Mouse (Mus musculus) MEL (cell line): ENCODE measurements around the gene Zmiz1. TPM values are rescaled to one million over a fixed set of nuclear protein-coding genes. Genes with fewer than 3 reads are reported as not detected.
A peak's percentile ranks its signal among the peaks of the same experiment; 100 is the strongest.

Source experiments
- DNase-seq: peaks from one replicate; pipeline ENCODE4 v3.0.0; 2011; ENCODE audit warnings: low read depth, low spot score
- H3K27ac ChIP-seq: 2 replicates; pipeline ENCODE4 v1.5.1; 2012; ENCODE audit warnings: low read depth, mild to moderate bottlenecking, control low read depth, low read length, moderate library complexity; ENCODE audit not compliant: control insufficient read depth
- H3K27me3 ChIP-seq, 2 experiments: fragments of 150-350 bp in 1 of 2; sonication (generic) in 1 of 2; 2 replicates each; pipeline ENCODE4 v1.6.1; 2012; ENCODE audit warnings: low read length in 2 of 2, mild to moderate bottlenecking in 2 of 2, improper control_type of control experiment in 1 of 2, moderate library complexity in 1 of 2; ENCODE audit not compliant: insufficient read depth in 2 of 2, control insufficient read depth in 1 of 2
- H3K36me3 ChIP-seq, 2 experiments: 2 replicates each; pipeline ENCODE4 v1.6.1; 2012 to 2014; ENCODE audit warnings: low read length in 2 of 2, improper control_type of control experiment in 1 of 2, inconsistent platforms in 1 of 2, mild to moderate bottlenecking in 1 of 2; ENCODE audit not compliant: insufficient read depth in 2 of 2, control insufficient read depth in 1 of 2
- H3K4me1 ChIP-seq, 2 experiments: fragments of 150-350 bp in 1 of 2; sonication (generic) in 1 of 2; 2 replicates each; pipeline ENCODE4 v1.6.1; 2012; ENCODE audit warnings: low read length in 2 of 2, improper control_type of control experiment in 1 of 2, mild to moderate bottlenecking in 1 of 2; ENCODE audit not compliant: insufficient read depth in 2 of 2, control insufficient read depth in 1 of 2
- H3K4me3 ChIP-seq, 2 experiments: fragments of 150-350 bp in 1 of 2; sonication (generic) in 1 of 2; 2 replicates each; pipeline ENCODE4 v1.5.1; 2012; ENCODE audit warnings: low read depth in 2 of 2, low read length in 2 of 2, mild to moderate bottlenecking in 2 of 2, moderate library complexity in 2 of 2, control low read depth in 1 of 2, improper control_type of control experiment in 1 of 2; ENCODE audit not compliant: control insufficient read depth in 1 of 2, insufficient read depth in 1 of 2
- H3K79me2 ChIP-seq: 2 replicates; pipeline ENCODE4 v1.6.1; 2012; ENCODE audit warnings: mild to moderate bottlenecking, low read length, moderate library complexity; ENCODE audit not compliant: control insufficient read depth, poor library complexity, insufficient read depth
- H3K9ac ChIP-seq: 2 replicates; pipeline ENCODE4 v1.6.1; 2012; ENCODE audit warnings: low read depth, mild to moderate bottlenecking, control low read depth, low read length, moderate library complexity; ENCODE audit not compliant: control insufficient read depth, poor library complexity, severe bottlenecking
- H3K9me3 ChIP-seq: fragments of 150-350 bp; sonication (generic); replicated peaks from 2 replicates; pipeline ENCODE4 v1.6.1; 2012; ENCODE audit warnings: mild to moderate bottlenecking, low read length, improper control_type of control experiment, moderate library complexity; ENCODE audit not compliant: insufficient read depth
- CHD2 ChIP-seq: IDR thresholded peaks from 2 replicates; pipeline ENCODE4 v1.6.1; 2011; ENCODE audit warnings: low read length, improper control_type of control experiment
- CTCF ChIP-seq, 3 experiments: IDR thresholded peaks in 2 of 3; conservative IDR thresholded peaks in 1 of 3; 2 replicates each; pipeline ENCODE4 v1.5.1; 2011 to 2012; ENCODE audit warnings: low read length in 3 of 3, low read depth in 2 of 3, mild to moderate bottlenecking in 2 of 3, improper control_type of control experiment in 1 of 3, inconsistent platforms in 1 of 3, mixed read lengths in 1 of 3, moderate library complexity in 1 of 3; ENCODE audit not compliant: control insufficient read depth in 1 of 3, insufficient read depth in 1 of 3, poor library complexity in 1 of 3, severe bottlenecking in 1 of 3
- ETS1 ChIP-seq: IDR thresholded peaks from 2 replicates; pipeline ENCODE4 v1.6.1; 2012; ENCODE audit warnings: low read depth, mild to moderate bottlenecking, inconsistent platforms, low read length, improper control_type of control experiment, moderate library complexity
- JUND ChIP-seq: IDR thresholded peaks from 2 replicates; pipeline ENCODE4 v1.6.1; 2011; ENCODE audit warnings: low read depth, mild to moderate bottlenecking, improper control_type of control experiment, low read length
- MAX ChIP-seq: IDR thresholded peaks from 2 replicates; pipeline ENCODE4 v1.6.1; 2011; ENCODE audit warnings: low read length, improper control_type of control experiment
- MAZ ChIP-seq: IDR thresholded peaks from 2 replicates; pipeline ENCODE4 v1.6.1; 2012; ENCODE audit warnings: low read depth, mild to moderate bottlenecking, inconsistent platforms, low read length, improper control_type of control experiment
- MEF2A ChIP-seq: IDR thresholded peaks from 2 replicates; pipeline ENCODE4 v1.6.1; 2014; ENCODE audit warnings: low read depth, mild to moderate bottlenecking, inconsistent platforms, low read length, improper control_type of control experiment; ENCODE audit not compliant: poor library complexity, insufficient replicate concordance, severe bottlenecking; ENCODE audit errors: extremely low read depth
- MXI1 ChIP-seq: IDR thresholded peaks from 2 replicates; pipeline ENCODE4 v1.6.1; 2011; ENCODE audit warnings: mild to moderate bottlenecking, low read depth, low read length, improper control_type of control experiment
- MYC ChIP-seq: IDR thresholded peaks from 2 replicates; pipeline ENCODE4 v1.6.1; 2011; ENCODE audit warnings: low read depth, mild to moderate bottlenecking, low read length, improper control_type of control experiment, moderate library complexity
- NELFE ChIP-seq: IDR thresholded peaks from 2 replicates; pipeline ENCODE4 v1.6.1; 2011; ENCODE audit warnings: low read depth, low read length, improper control_type of control experiment
- NRF1 ChIP-seq: IDR thresholded peaks from 2 replicates; pipeline ENCODE4 v1.6.1; 2014; ENCODE audit warnings: low read depth, mild to moderate bottlenecking, inconsistent platforms, low read length, improper control_type of control experiment, moderate library complexity; ENCODE audit not compliant: poor library complexity, insufficient read depth, severe bottlenecking
- POLR2AphosphoS5 ChIP-seq: IDR thresholded peaks from 2 replicates; pipeline ENCODE4 v1.6.1; 2012; ENCODE audit warnings: low read depth, borderline replicate concordance, mild to moderate bottlenecking, inconsistent platforms, low read length, moderate library complexity, mixed read lengths
- RAD21 ChIP-seq: IDR thresholded peaks from 2 replicates; pipeline ENCODE4 v1.6.1; 2011; ENCODE audit warnings: mild to moderate bottlenecking, low read depth, low read length, improper control_type of control experiment
- RCOR1 ChIP-seq: IDR thresholded peaks from 2 replicates; pipeline ENCODE4 v1.6.1; 2012; ENCODE audit warnings: low read depth, mild to moderate bottlenecking, inconsistent platforms, low read length, improper control_type of control experiment
- SMC3 ChIP-seq: IDR thresholded peaks from 2 replicates; pipeline ENCODE4 v1.6.1; 2011; ENCODE audit warnings: low read depth, low read length, improper control_type of control experiment
- TBP ChIP-seq: IDR thresholded peaks from 2 replicates; pipeline ENCODE4 v1.8.0; 2011; ENCODE audit warnings: low read depth, low read length, improper control_type of control experiment
- UBTF ChIP-seq: IDR thresholded peaks from 2 replicates; pipeline ENCODE4 v1.6.1; 2012; ENCODE audit warnings: low read depth, mild to moderate bottlenecking, inconsistent platforms, low read length, improper control_type of control experiment, moderate library complexity, borderline replicate concordance; ENCODE audit not compliant: insufficient read depth
- USF1 ChIP-seq: IDR thresholded peaks from 2 replicates; pipeline ENCODE4 v1.6.1; 2014; ENCODE audit warnings: low read depth, mild to moderate bottlenecking, inconsistent platforms, low read length, improper control_type of control experiment, moderate library complexity
- ZMIZ1 ChIP-seq: IDR thresholded peaks from 2 replicates; pipeline ENCODE4 v1.6.1; 2012; ENCODE audit warnings: low read depth, mild to moderate bottlenecking, inconsistent platforms, low read length, improper control_type of control experiment, moderate library complexity
- polyA plus RNA-seq, 2 experiments: library from polyadenylated mRNA; stranded (reverse) in 1 of 2; unstranded in 1 of 2; fragments of >175 nt in 1 of 2; fragments of >200 nt in 1 of 2; gene quantifications; 2 replicates each; pipeline versions ENCODE4 v1.2.1 to v1.2.4; 2012; ENCODE audit warnings: low replicate concordance in 2 of 2, low read depth in 1 of 2; ENCODE audit not compliant: insufficient read length in 2 of 2, insufficient read depth in 1 of 2, missing spikeins in 1 of 2
- total RNA-seq: library from RNA; depleted of rRNA; stranded (reverse); fragments of 300-350 nt; gene quantifications from 2 replicates; pipeline ENCODE4 v1.2.3, GENCODE M21; 2012

Zmiz1 gene
- total and polyA plus RNA-seq, 3 experiments, result 2.7 to 19.9 TPM; not detected in 1

DNA sequence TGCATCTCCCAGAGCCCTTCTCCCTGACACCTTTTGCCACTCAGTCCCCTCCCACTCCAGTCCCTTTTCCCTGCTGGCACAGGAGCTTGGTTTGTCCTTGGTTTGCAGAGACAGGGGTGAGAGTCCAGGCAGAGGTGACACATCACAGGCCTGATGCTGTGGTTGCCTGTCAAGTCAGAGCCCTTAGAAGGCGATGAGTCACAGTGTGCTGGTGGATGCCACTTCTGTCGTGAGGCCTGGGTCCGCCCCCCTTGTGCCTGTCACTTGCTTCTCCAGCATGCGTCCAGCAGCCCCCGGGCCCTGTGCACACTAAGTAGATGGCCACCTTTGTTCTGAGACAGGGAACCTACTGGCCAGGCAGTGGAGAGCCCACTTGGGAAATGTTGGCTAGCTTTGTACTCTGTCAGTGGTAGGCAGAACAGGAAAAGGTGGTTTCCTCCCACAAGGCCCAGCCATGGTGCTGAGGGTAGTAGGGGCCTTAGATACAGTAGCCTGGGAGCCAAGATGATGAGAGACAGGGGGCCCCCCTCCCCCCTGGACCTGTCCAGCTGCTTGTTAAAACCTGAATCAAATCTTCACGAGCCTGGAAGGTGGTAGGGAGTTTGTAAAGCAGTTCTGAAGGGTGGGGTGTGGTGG lies 181.6 kb downstream of the Zmiz1 start:
- no peak overlapping the region for H3K27ac ChIP-seq
- H3K9me3 ChIP-seq, result no peaks in the 10 kb centered on the region
- no peaks in the 10 kb centered on the region for H3K36me3 ChIP-seq
- DNase-seq, result peak; percentile 9
- TF ChIP-seq CHD2, result no peak
- no peak for TF ChIP-seq CTCF (IDR thresholded peaks at IDR 0.05 in 2 of 3, conservative IDR thresholded peaks at IDR 0.05 in 1 of 3; ENCODE audit: control insufficient read depth in 1 of 3, insufficient read depth in 1 of 3, low read depth in 2 of 3, low read length in 3 of 3, poor library complexity in 1 of 3, severe bottlenecking in 1 of 3)
- TF ChIP-seq MAX, result no peak
- TF ChIP-seq SMC3, result no peak
- TF ChIP-seq RCOR1, result no peak
- TF ChIP-seq MXI1, result no peak
- TF ChIP-seq ETS1, result no peak
- TF ChIP-seq RAD21, result no peak
- TF ChIP-seq, all 39 proteins: peak for 0
- Histone ChIP-seq H3K27me3 (no peaks in the 10 kb centered on the region), H3K79me2 (no peaks in the 10 kb centered on the region), H3K4me1 (no peaks in the 10 kb centered on the region), H3K9ac (no peak overlapping the region), H3K4me3 (no peak overlapping the region)

DNA sequence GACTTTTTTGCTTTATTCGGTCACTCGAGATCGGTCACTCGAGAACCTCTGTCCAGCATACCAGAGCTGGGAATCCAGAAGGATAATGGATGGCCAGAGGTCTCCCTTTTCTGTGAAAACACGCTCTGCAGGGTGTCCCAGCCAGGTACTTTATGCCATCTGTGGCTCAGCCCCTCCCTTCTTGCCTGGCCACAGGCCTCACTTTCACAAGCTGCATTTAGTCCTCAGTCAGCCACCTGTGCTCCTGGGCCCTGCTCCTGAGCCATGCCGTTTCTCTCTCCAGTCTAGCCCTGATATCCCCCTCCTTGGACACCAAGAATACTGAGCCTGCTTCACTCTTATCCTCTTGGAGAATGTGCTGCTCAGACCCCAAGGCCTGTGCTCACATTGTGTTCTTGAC lies 182.1 kb downstream of the Zmiz1 start:
- Histone ChIP-seq H3K9ac (no peak overlapping the region), H3K9me3 (no peaks in the 10 kb centered on the region)
- TF ChIP-seq CHD2 (no peak), NELFE (no peak), TBP (no peak), ETS1 (no peak), RAD21 (no peak), MAZ (no peak), JUND (no peak), ZMIZ1 (no peak)
- TF ChIP-seq, all 39 proteins: peak for 0
- Histone ChIP-seq H3K4me1 (no peaks in the 10 kb centered on the region), H3K27ac (no peak overlapping the region), H3K4me3 (no peak overlapping the region), H3K27me3 (no peaks in the 10 kb centered on the region), H3K36me3 (no peaks in the 10 kb centered on the region), H3K79me2 (no peaks in the 10 kb centered on the region)
- DNase-seq, result no peak

DNA sequence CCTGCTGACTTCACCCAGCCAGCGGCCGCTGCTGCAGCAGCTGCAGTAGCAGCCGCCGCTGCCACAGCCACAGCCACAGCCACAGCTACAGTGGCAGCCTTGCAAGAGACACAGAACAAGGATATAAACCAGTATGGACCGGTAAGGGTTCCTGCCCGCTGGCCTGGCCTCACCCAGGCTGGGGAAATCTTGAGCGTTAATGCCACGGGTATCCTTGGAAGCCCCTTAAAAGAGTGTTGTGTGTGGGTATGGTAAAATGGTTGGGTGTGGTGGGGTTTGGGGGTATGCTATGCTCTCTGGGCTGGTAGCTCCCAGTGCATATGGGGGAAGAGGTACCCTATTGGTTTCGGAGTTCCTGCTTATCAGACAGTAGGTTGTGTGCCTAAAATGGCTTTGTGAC lies 186.7 kb downstream of the Zmiz1 start:
- no peak overlapping the region for H3K27ac ChIP-seq
- H3K9ac ChIP-seq, result no peak overlapping the region
- H3K4me3 ChIP-seq, result no peak overlapping the region
- no peaks in the 10 kb centered on the region for H3K36me3 ChIP-seq
- H3K27me3 ChIP-seq, result no peaks in the 10 kb centered on the region
- DNase-seq, result no peak
- H3K79me2 ChIP-seq, result no peaks in the 10 kb centered on the region
- H3K9me3 ChIP-seq, result no peaks in the 10 kb centered on the region
- TF ChIP-seq RCOR1, result no peak
- no peak for TF ChIP-seq RAD21
- no peak for TF ChIP-seq TBP
- no peak for TF ChIP-seq MYC
- no peak for TF ChIP-seq UBTF
- TF ChIP-seq POLR2AphosphoS5, result no peak
- no peak for TF ChIP-seq MEF2A
- TF ChIP-seq USF1, result no peak
- TF ChIP-seq NRF1, result no peak
- peaks cover 0 to 2% of the 10 kb centered on the region in 2 experiments; a peak in 1 of 4 replicates for H3K4me1 ChIP-seq
